9 mouse cellular contexts compared by ENCODE assay signal in genomic region chr17:47473434-47473974, GRCm38 (mm10). TPM values are rescaled to one million over a fixed set of nuclear protein-coding genes. Genes with fewer than 3 reads are reported as not detected.
DNase-seq lines count a peak whose midpoint lies in the region; TF ChIP-seq lines count a peak whose summit lies in the region.
"Had no signal": no experiment of that assay in that cellular context is flagged by ENCODE, and none has a peak within 500 bp of the region (broad histone marks: within the 10 kb centered on the region; RNA-seq: fewer than 3 reads in every experiment).

No protein-coding gene starts in this region.

- TF ChIP-seq POLR2A in thymus, adult 2 months (IDR thresholded peaks at IDR 0.05; ENCODE audit: control insufficient read depth, extremely low read depth, insufficient read depth, low read length, poor library complexity), result no peak

- no peaks in the 10 kb centered on the region for H3K36me3 ChIP-seq in thymus, adult 2 months (ENCODE audit: control insufficient read depth, insufficient read depth, low read length)
- H3K36me3 ChIP-seq: neural tube, embryonic 12.5 days had no signal

- H3K27ac ChIP-seq in thymus, adult 2 months (ENCODE audit: control insufficient read depth, insufficient read depth, low read length), result no peak overlapping the region
- H3K27ac ChIP-seq: neural tube, embryonic 12.5 days had no signal

- 8% methylated on average over 8 of the region's 8 CpGs for WGBS in thymus, adult 2 months

- DNase-seq in adrenal gland, adult (ENCODE audit: inconsistent age in 2 of 2, low spot score in 1 of 2), result peak; percentile 48 to 75
- no peak for DNase-seq in adrenal gland, adult 8-10 months
- DNase-seq in left cerebral cortex, adult 18-20 months (ENCODE audit: low spot score in 2 of 2), result peak; percentile 37 to 54
- no peak for DNase-seq in left cerebral cortex, postnatal 4 days
- DNase-seq in WW6 (ENCODE audit: low read depth, low spot score), result peak; percentile 39
- peak; percentile 65 to 77 for DNase-seq in heart, postnatal 36 days
- DNase-seq in lung, postnatal 36 days, result peak; percentile 77
- DNase-seq in thymus, adult 2 months, result peak; percentile 73

- 0 out of 2 replicates have a peak, but pooled peaks cover 1% of the 10 kb centered on the region for H3K4me1 ChIP-seq in thymus, adult 2 months (replicated peaks; ENCODE audit: control insufficient read depth, insufficient read depth, low read length)
- H3K4me1 ChIP-seq: neural tube, embryonic 12.5 days had no signal

- H3K4me3 ChIP-seq in thymus, adult 2 months (ENCODE audit: control insufficient read depth, insufficient read depth, low read length), result no peak overlapping the region
- H3K4me3 ChIP-seq: neural tube, embryonic 12.5 days had no signal

- intact Hi-C loops in left cerebral cortex, postnatal 4 days (cut with DNase I), result no loop called here
- intact Hi-C loops in heart, postnatal 36 days (cut with DNase I), result loop anchor here (1.0 kb wide), 1 partner anchor 203 kb away; no protein-coding TSS in a partner anchor

- no peaks in the 10 kb centered on the region for H3K27me3 ChIP-seq in thymus, adult 2 months (ENCODE audit: control insufficient read depth, insufficient read depth, low read length)

- peak; percentile 95 for TF ChIP-seq CTCF in thymus, adult 2 months (IDR thresholded peaks at IDR 0.05; ENCODE audit: borderline replicate concordance, control insufficient read depth, extremely low read depth, insufficient read depth, low read length, poor library complexity)

RNA-seq across cellular contexts. Expression of gene Taf8, which starts 28.6 kb away (rescaled TPM):
- total RNA-seq in adrenal gland, adult 8-10 months (2022), result 10 to 100 TPM; 22.8 to 29.9 (median 25.9) TPM
- 10 to 100 TPM; 16.8 to 19.1 TPM for total RNA-seq in left cerebral cortex, adult 18-20 months (2021)
- total RNA-seq in left cerebral cortex, postnatal 4 days (2021), result 10 to 100 TPM; 12.7 to 15.5 TPM
- total RNA-seq in heart, postnatal 36 days (2021), result 10 to 100 TPM; 12.0 to 13.6 TPM
- polyA plus RNA-seq in thymus, adult 2 months (2012; rRNA removed), result 68.2 and 74.3 TPM in 2 replicates

RNA-seq across cellular contexts. Expression of gene Ccnd3, which starts 31.3 kb away (rescaled TPM):
- total RNA-seq in adrenal gland, adult 8-10 months (2022), result 100 to 1,000 TPM; 350 to 623 (median 446) TPM
- 10 to 100 TPM; 33.6 to 40.7 TPM for total RNA-seq in left cerebral cortex, adult 18-20 months (2021)
- total RNA-seq in left cerebral cortex, postnatal 4 days (2021), result 10 to 100 TPM; 30.1 to 36.2 TPM
- total RNA-seq in heart, postnatal 36 days (2021), result 10 to 100 TPM; 79.8 to 88.7 TPM
- polyA plus RNA-seq in thymus, adult 2 months (2012; rRNA removed), result 1,622 and 2,069 TPM in 2 replicates

RNA-seq across cellular contexts. Expression of gene 1700001C19Rik, which starts 36.3 kb away (rescaled TPM):
- total RNA-seq in adrenal gland, adult 8-10 months (2022), result under 1 TPM in 2 of 4 experiments, not detected in 2; 0.17 to 0.35 TPM
- under 1 TPM in 1 of 2 experiments, not detected in 1; 0.21 TPM for total RNA-seq in left cerebral cortex, adult 18-20 months (2021)
- total RNA-seq in left cerebral cortex, postnatal 4 days (2021), result not detected
- not detected for total RNA-seq in heart, postnatal 36 days (2021)
- 0.11 and 0.26 TPM in 2 replicates for polyA plus RNA-seq in thymus, adult 2 months (2012; rRNA removed)

RNA-seq across cellular contexts. Expression of gene AI661453, which starts 37.1 kb away (rescaled TPM):
- 1 to 10 TPM in 2 of 4 experiments, under 1 TPM in 2; 0.83 to 1.2 (median 0.99) TPM for total RNA-seq in adrenal gland, adult 8-10 months (2022)
- total RNA-seq in left cerebral cortex, adult 18-20 months (2021), result under 1 TPM; 0.46 to 0.54 TPM
- total RNA-seq in left cerebral cortex, postnatal 4 days (2021), result under 1 TPM; 0.48 to 0.54 TPM
- total RNA-seq in heart, postnatal 36 days (2021), result 1 to 10 TPM; 1.6 to 1.8 TPM
- polyA plus RNA-seq in thymus, adult 2 months (2012; rRNA removed), result 1.0 and 1.6 TPM in 2 replicates

Comparison
In these comparisons a context has a peak if more than half of its experiments do, and no peak if none do; other contexts are left out.
1. DNase-seq: peak in adrenal gland, adult (2 of 2), left cerebral cortex, adult 18-20 months (2 of 2), WW6 (single experiment), heart, postnatal 36 days (2 of 2), lung, postnatal 36 days (single experiment) and thymus, adult 2 months (single experiment); none in adrenal gland, adult 8-10 months (single experiment) and left cerebral cortex, postnatal 4 days (single experiment).